Mouse (Mus musculus) neural tube, embryonic 14.5 days (tissue): ENCODE measurements at regions not wholly inside any gene's neighbourhood (a gene's known extent, or its start where the extent isn't known, plus 50 kb on each side); places are given as distances from the start of the nearest gene placed in this dataset.

Source experiments
- ATAC-seq: fragments of 200-750 bp; cut with Nextera tagmentation; 2 replicates; pipeline ENCODE4 v1.8.0; 2017; ENCODE audit warnings: low read depth, mild to moderate bottlenecking, moderate TSS enrichment, moderate library complexity
- H3K27ac ChIP-seq: fragments of 300-500 bp; sonication (generic); 2 replicates; pipeline ENCODE4 v1.5.1; 2014; ENCODE audit warnings: low read depth, mild to moderate bottlenecking, control low read depth, low read length, moderate library complexity, mixed read lengths
- H3K27me3 ChIP-seq: fragments of 300-500 bp; sonication (generic); 2 replicates; pipeline ENCODE4 v1.6.1; 2014; ENCODE audit warnings: low read length; ENCODE audit not compliant: control insufficient read depth, insufficient read depth
- H3K36me3 ChIP-seq: fragments of 300-500 bp; sonication (generic); 2 replicates; pipeline ENCODE4 v1.6.1; 2014; ENCODE audit warnings: low read length, mixed read lengths; ENCODE audit not compliant: control insufficient read depth, insufficient read depth
- H3K4me1 ChIP-seq: fragments of 300-500 bp; sonication (generic); 2 replicates; pipeline ENCODE4 v1.6.1; 2014; ENCODE audit warnings: low read length; ENCODE audit not compliant: control insufficient read depth, insufficient read depth
- H3K4me2 ChIP-seq: fragments of 300-500 bp; sonication (generic); 2 replicates; pipeline ENCODE4 v1.6.1; 2014; ENCODE audit warnings: mild to moderate bottlenecking, low read depth, low read length, control low read depth
- H3K4me3 ChIP-seq: fragments of 300-500 bp; sonication (generic); 2 replicates; pipeline ENCODE4 v1.5.1; 2014; ENCODE audit warnings: low read depth, low read length, control low read depth, mixed read lengths
- H3K9ac ChIP-seq: fragments of 300-500 bp; sonication (generic); replicated peaks from 2 replicates; pipeline ENCODE4 v1.6.1; 2014; ENCODE audit warnings: low read depth, mild to moderate bottlenecking, control low read depth, low read length, mixed read lengths
- H3K9me3 ChIP-seq: fragments of 300-500 bp; sonication (generic); 2 replicates; pipeline ENCODE4 v1.6.1; 2016; ENCODE audit warnings: low read length; ENCODE audit not compliant: control insufficient read depth
- WGBS: fragments of 180-500 bp; shearing (Covaris S2); extraction: QIAGEN DNeasy Blood & Tissue Kit; methylation state at CpG from one replicate; pipeline ENCODE4 v1.1.7; 2014; 5-methylcytosine and 5-hydroxymethylcytosine counted together

GRCm38 (mm10) chr8:44410261-44410660 is 525.0 kb upstream of the Fat1 start:
- 81% methylated on average over 3 of the region's 3 CpGs for WGBS
- Histone ChIP-seq H3K4me2 (no peak overlapping the region), H3K27me3 (no peaks in the 10 kb centered on the region), H3K4me1 (no peaks in the 10 kb centered on the region), H3K4me3 (no peak overlapping the region), H3K9ac (no peak overlapping the region), H3K36me3 (no peaks in the 10 kb centered on the region), H3K9me3 (no peaks in the 10 kb centered on the region), H3K27ac (no peak overlapping the region)
- ATAC-seq = no peak

GRCm38 (mm10) chr8:44418003-44418402 is 517.2 kb upstream of the Fat1 start:
- Histone ChIP-seq H3K4me2 (no peak overlapping the region), H3K4me3 (no peak overlapping the region), H3K27me3 (no peaks in the 10 kb centered on the region), H3K9ac (no peak overlapping the region), H3K4me1 (no peaks in the 10 kb centered on the region), H3K9me3 (no peaks in the 10 kb centered on the region), H3K27ac (no peak overlapping the region), H3K36me3 (no peaks in the 10 kb centered on the region)
- WGBS = 89% methylated on average over 8 of the region's 8 CpGs
- ATAC-seq = no peak

GRCm38 (mm10) chr8:44455433-44455832 is 479.8 kb upstream of the Fat1 start:
- Histone ChIP-seq H3K9me3 (no peaks in the 10 kb centered on the region), H3K27me3 (no peaks in the 10 kb centered on the region), H3K36me3 (no peaks in the 10 kb centered on the region), H3K9ac (no peak overlapping the region), H3K27ac (no peak overlapping the region), H3K4me3 (no peak overlapping the region), H3K4me2 (no peak overlapping the region), H3K4me1 (no peaks in the 10 kb centered on the region)
- 60% methylated on average over 3 of the region's 3 CpGs for WGBS
- ATAC-seq = no peak

GRCm38 (mm10) chr8:44456336-44456735 is 478.9 kb upstream of the Fat1 start:
- ATAC-seq = no peak
- WGBS = 76% methylated on average over 7 of the region's 7 CpGs
- no peak overlapping the region for H3K9ac ChIP-seq
- no peak overlapping the region for H3K4me3 ChIP-seq
- no peaks in the 10 kb centered on the region for H3K27me3 ChIP-seq
- H3K4me2 ChIP-seq = no peak overlapping the region
- no peaks in the 10 kb centered on the region for H3K9me3 ChIP-seq
- H3K27ac ChIP-seq = no peak overlapping the region
- no peaks in the 10 kb centered on the region for H3K36me3 ChIP-seq
- no peaks in the 10 kb centered on the region for H3K4me1 ChIP-seq

GRCm38 (mm10) chr8:44466409-44467078 is 468.7 kb upstream of the Fat1 start:
- WGBS = 46% methylated on average over 3 of the region's 3 CpGs
- ATAC-seq = no peak; the same call in 1 of the 2 replicates
- no peaks in the 10 kb centered on the region for H3K36me3 ChIP-seq

GRCm38 (mm10) chr8:44512876-44513275 is 422.4 kb upstream of the Fat1 start:
- H3K36me3 ChIP-seq = no peaks in the 10 kb centered on the region
- no peak overlapping the region for H3K4me2 ChIP-seq
- no peak overlapping the region for H3K27ac ChIP-seq
- H3K4me1 ChIP-seq = no peaks in the 10 kb centered on the region
- H3K4me3 ChIP-seq = no peak overlapping the region
- no peak for ATAC-seq
- H3K27me3 ChIP-seq = no peaks in the 10 kb centered on the region
- H3K9ac ChIP-seq = no peak overlapping the region
- 81% methylated on average over 1 of the region's 1 CpGs for WGBS
- no peaks in the 10 kb centered on the region for H3K9me3 ChIP-seq

More at GRCm38 (mm10) chr8:44466409-44467078, 468.7 kb upstream of the Fat1 start:
- H3K9me3 ChIP-seq = no peaks in the 10 kb centered on the region
- H3K4me1 ChIP-seq = no peaks in the 10 kb centered on the region
- H3K4me2 ChIP-seq = no peak overlapping the region
- no peak overlapping the region for H3K4me3 ChIP-seq
- no peaks in the 10 kb centered on the region for H3K27me3 ChIP-seq
- H3K9ac ChIP-seq = no peak overlapping the region
- no peak overlapping the region for H3K27ac ChIP-seq

- no peaks in the 10 kb centered on the region for H3K9me3 ChIP-seq
- no peaks in the 10 kb centered on the region for H3K4me1 ChIP-seq
- no peak overlapping the region for H3K9ac ChIP-seq
- no peaks in the 10 kb centered on the region for H3K27me3 ChIP-seq
- no peak for ATAC-seq
- no peak overlapping the region for H3K4me3 ChIP-seq
- H3K4me2 ChIP-seq = no peak overlapping the region
- no peaks in the 10 kb centered on the region for H3K36me3 ChIP-seq
- H3K27ac ChIP-seq = no peak overlapping the region
Measured at GRCm38 (mm10) chr8:44525915-44526314, 409.3 kb upstream of the Fat1 start.

- Histone ChIP-seq H3K27ac (no peak overlapping the region), H3K36me3 (no peaks in the 10 kb centered on the region), H3K9ac (no peak overlapping the region), H3K27me3 (no peaks in the 10 kb centered on the region), H3K4me3 (no peak overlapping the region), H3K9me3 (no peaks in the 10 kb centered on the region), H3K4me1 (no peaks in the 10 kb centered on the region), H3K4me2 (no peak overlapping the region)
- no peak for ATAC-seq
- 81% methylated on average over 1 of the region's 1 CpGs for WGBS
Measured at GRCm38 (mm10) chr8:44529696-44530095, 405.6 kb upstream of the Fat1 start.

GRCm38 (mm10) chr8:44548885-44549284 is 386.4 kb upstream of the Fat1 start:
- Histone ChIP-seq H3K4me2 (no peak overlapping the region), H3K36me3 (no peaks in the 10 kb centered on the region), H3K27ac (no peak overlapping the region), H3K4me3 (no peak overlapping the region), H3K9me3 (no peaks in the 10 kb centered on the region), H3K27me3 (no peaks in the 10 kb centered on the region), H3K9ac (no peak overlapping the region), H3K4me1 (no peaks in the 10 kb centered on the region)
- 87% methylated on average over 3 of the region's 3 CpGs for WGBS
- ATAC-seq = no peak
